Mouse (Mus musculus) liver, embryonic 14.5 days (tissue): ENCODE measurements at regions not wholly inside any gene's neighbourhood (a gene's known extent, or its start where the extent isn't known, plus 50 kb on each side); places are given as distances from the start of the nearest gene placed in this dataset.

ENCODE experiments used
- ATAC-seq: fragments of 200-750 bp; cut with Nextera tagmentation; 2 replicates; pipeline ENCODE4 v1.8.0; 2017; ENCODE audit warnings: moderate number of reproducible peaks, mild to moderate bottlenecking, moderate library complexity; ENCODE audit not compliant: insufficient read depth
- DNase-seq, 3 experiments: peaks; one replicate each; pipeline ENCODE4 v3.0.0-alpha.2; 2012 to 2013; ENCODE audit warnings: low read depth in 3 of 3, low spot score in 3 of 3
- H3K27ac ChIP-seq: fragments of 300-500 bp; sonication (generic); 2 replicates; pipeline ENCODE4 v1.5.1; 2014; ENCODE audit warnings: moderate library complexity, mild to moderate bottlenecking, control low read depth, inconsistent platforms
- H3K27me3 ChIP-seq: fragments of 300-500 bp; sonication (generic); 2 replicates; pipeline ENCODE4 v1.6.1; 2014; ENCODE audit warnings: mild to moderate bottlenecking, low read length, moderate library complexity; ENCODE audit not compliant: control insufficient read depth, insufficient read depth
- H3K36me3 ChIP-seq: fragments of 300-500 bp; sonication (generic); replicated peaks from 2 replicates; pipeline ENCODE4 v1.6.1; 2014; ENCODE audit warnings: low read depth; ENCODE audit not compliant: control insufficient read depth, insufficient read depth
- H3K4me1 ChIP-seq, 2 experiments: fragments of 200-500 bp in 1 of 2; fragments of 300-500 bp in 1 of 2; sonication (generic) in 1 of 2; replicated peaks; 2 replicates each; pipeline ENCODE4 v1.6.1; 2012 to 2014; ENCODE audit warnings: antibody characterized with exemption in 1 of 2, inconsistent platforms in 1 of 2, low read length in 1 of 2; ENCODE audit not compliant: control insufficient read depth in 2 of 2, insufficient read depth in 2 of 2
- H3K4me2 ChIP-seq: fragments of 300-500 bp; sonication (generic); 2 replicates; pipeline ENCODE4 v1.6.1; 2014; ENCODE audit warnings: low read depth, mild to moderate bottlenecking, control low read depth, moderate library complexity
- H3K4me3 ChIP-seq, 2 experiments: fragments of 200-500 bp in 1 of 2; fragments of 300-500 bp in 1 of 2; sonication (generic) in 1 of 2; 2 replicates each; pipeline ENCODE4 v1.5.1; 2012 to 2014; ENCODE audit warnings: low read depth in 2 of 2, low read length in 2 of 2, mild to moderate bottlenecking in 2 of 2, control low read depth in 1 of 2, inconsistent platforms in 1 of 2, moderate library complexity in 1 of 2; ENCODE audit not compliant: insufficient read depth in 1 of 2
- H3K9ac ChIP-seq: fragments of 300-500 bp; sonication (generic); replicated peaks from 2 replicates; pipeline ENCODE4 v1.6.1; 2014; ENCODE audit warnings: mild to moderate bottlenecking, control low read depth, moderate library complexity
- H3K9me3 ChIP-seq: fragments of 300-500 bp; sonication (generic); 2 replicates; pipeline ENCODE4 v1.6.1; 2016; ENCODE audit warnings: low read length, mixed read lengths; ENCODE audit not compliant: control insufficient read depth
- CTCF ChIP-seq: IDR thresholded peaks from 2 replicates; pipeline ENCODE4 v1.5.1; 2016; ENCODE audit warnings: antibody characterized with exemption, low read depth, control low read depth
- EP300 ChIP-seq: IDR thresholded peaks from 2 replicates; pipeline ENCODE4 v1.6.1; 2016; ENCODE audit warnings: antibody characterized with exemption, low read depth
- WGBS: fragments of 180-500 bp; shearing (Covaris S2); extraction: QIAGEN DNeasy Blood & Tissue Kit; methylation state at CpG from one replicate; pipeline ENCODE4 v1.1.7; 2014; ENCODE audit not compliant: insufficient replicate concordance; 5-methylcytosine and 5-hydroxymethylcytosine counted together

DNA sequence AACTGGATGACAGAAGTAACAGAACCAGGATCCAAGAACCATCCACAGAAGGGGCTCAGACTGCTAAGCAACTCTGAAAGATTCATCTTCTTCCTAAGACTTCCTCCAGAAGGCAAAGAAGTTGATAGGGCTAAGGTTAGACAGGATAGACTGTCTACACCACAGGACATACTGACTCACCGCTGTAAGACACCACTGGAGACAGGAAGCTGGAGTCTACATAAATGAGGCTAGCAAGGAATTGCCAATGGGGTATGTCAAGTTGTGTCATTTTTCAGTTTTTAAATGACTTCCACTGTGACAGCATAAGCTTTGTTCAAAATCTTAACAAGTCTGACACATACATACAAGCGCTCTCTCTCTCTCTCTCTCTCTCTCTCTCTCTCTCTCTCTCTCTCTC is 645.4 kb upstream of the Gm10131 start:
- Histone ChIP-seq H3K4me2 (no peak overlapping the region), H3K9ac (no peak overlapping the region)
- TF ChIP-seq EP300 (no peak), CTCF (no peak)

DNA sequence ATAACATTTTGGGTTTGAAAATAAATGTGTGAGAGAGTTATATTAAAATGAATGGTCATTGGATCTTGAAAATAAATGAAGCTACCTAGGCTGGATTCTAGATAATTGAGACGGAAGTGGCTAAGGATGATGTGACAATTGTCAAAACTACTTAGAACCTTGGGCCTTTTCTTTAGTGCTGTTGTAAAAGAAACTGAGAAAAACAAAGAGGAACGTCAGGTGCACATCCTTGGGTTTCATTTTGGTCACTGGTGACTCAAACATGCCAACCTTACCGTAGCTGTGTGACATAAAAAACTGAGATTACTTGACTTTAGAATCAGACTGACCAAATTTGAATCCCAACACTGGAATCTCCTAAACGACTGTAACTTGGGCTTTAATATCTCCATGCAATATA is 644.6 kb upstream of the Gm10131 start:
- Histone ChIP-seq H3K27me3 (no peaks in the 10 kb centered on the region), H3K9me3 (no peaks in the 10 kb centered on the region), H3K27ac (no peak overlapping the region), H3K4me3 (no peak overlapping the region), H3K9ac (no peak overlapping the region), H3K4me2 (no peak overlapping the region), H3K36me3 (no peaks in the 10 kb centered on the region), H3K4me1 (no peaks in the 10 kb centered on the region)
- no peak for TF ChIP-seq EP300
- no peak for TF ChIP-seq CTCF
- no peak for DNase-seq
- ATAC-seq, result no peak
- WGBS, result 67% methylated on average over 4 of the region's 4 CpGs

More for the DNA sequence above, 645.4 kb upstream of the Gm10131 start:
- no peaks in the 10 kb centered on the region for H3K36me3 ChIP-seq
- H3K4me3 ChIP-seq, result no peak overlapping the region
- DNase-seq, result no peak
- H3K27me3 ChIP-seq, result no peaks in the 10 kb centered on the region
- no peak for ATAC-seq
- H3K27ac ChIP-seq, result no peak overlapping the region
- 58% methylated on average over 2 of the region's 2 CpGs for WGBS
- no peaks in the 10 kb centered on the region for H3K4me1 ChIP-seq
- no peaks in the 10 kb centered on the region for H3K9me3 ChIP-seq

DNA sequence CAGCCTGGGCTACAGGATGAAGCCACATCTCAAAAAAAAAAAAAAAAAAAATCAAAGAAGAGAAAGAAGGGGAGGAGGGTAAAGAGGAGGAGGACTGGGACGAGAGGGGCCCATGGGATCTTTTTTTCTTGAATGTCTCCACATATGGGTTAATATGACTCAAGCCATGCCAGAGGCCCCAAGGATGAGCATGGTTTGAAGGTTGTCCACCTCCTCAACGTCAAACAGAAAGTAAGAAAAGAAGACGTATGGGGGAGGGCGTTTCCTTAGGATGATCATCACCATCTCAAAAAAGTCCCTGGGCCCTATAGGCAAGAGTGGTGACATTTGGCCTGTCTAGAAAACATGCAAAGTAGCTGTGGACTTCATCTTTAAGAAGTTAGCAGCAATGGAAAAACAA is 643.9 kb upstream of the Gm10131 start:
- DNase-seq, result no peak

DNA sequence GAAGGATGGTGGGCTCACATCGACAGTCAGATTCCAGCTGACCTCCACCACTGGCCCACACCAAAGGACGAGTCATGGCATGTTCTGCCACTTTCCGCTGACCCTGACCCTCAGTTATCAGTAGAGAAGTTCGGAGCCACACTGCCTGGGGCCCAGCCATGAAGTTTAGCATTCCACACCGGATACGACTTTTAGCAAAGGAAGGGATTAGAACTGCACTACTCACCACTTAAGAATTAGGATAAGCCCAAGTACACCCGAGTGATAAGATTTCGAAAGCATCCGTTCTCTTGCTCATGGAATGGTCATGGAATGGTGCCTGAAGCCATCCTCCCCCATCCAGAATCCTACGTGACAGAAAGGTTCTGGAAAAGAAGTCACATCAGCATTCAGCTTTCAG is 641.5 kb upstream of the Gm10131 start:
- WGBS, result 55% methylated on average over 10 of the region's 10 CpGs
- Histone ChIP-seq H3K4me3 (no peak overlapping the region), H3K9me3 (no peaks in the 10 kb centered on the region), H3K4me1 (no peaks in the 10 kb centered on the region), H3K4me2 (no peak overlapping the region), H3K36me3 (no peaks in the 10 kb centered on the region), H3K27ac (no peak overlapping the region), H3K27me3 (no peaks in the 10 kb centered on the region), H3K9ac (no peak overlapping the region)
- ATAC-seq (no peak), DNase-seq (no peak)
- TF ChIP-seq EP300, result no peak
- TF ChIP-seq CTCF, result no peak

More for the DNA sequence above, 643.9 kb upstream of the Gm10131 start:
- H3K9ac ChIP-seq, result no peak overlapping the region
- no peaks in the 10 kb centered on the region for H3K9me3 ChIP-seq
- H3K27me3 ChIP-seq, result no peaks in the 10 kb centered on the region
- TF ChIP-seq CTCF (no peak), EP300 (no peak)
- no peaks in the 10 kb centered on the region for H3K4me1 ChIP-seq
- no peaks in the 10 kb centered on the region for H3K36me3 ChIP-seq
- WGBS, result 58% methylated on average over 4 of the region's 4 CpGs
- no peak overlapping the region for H3K4me3 ChIP-seq
- no peak overlapping the region for H3K4me2 ChIP-seq
- ATAC-seq, result no peak
- H3K27ac ChIP-seq, result no peak overlapping the region

DNA sequence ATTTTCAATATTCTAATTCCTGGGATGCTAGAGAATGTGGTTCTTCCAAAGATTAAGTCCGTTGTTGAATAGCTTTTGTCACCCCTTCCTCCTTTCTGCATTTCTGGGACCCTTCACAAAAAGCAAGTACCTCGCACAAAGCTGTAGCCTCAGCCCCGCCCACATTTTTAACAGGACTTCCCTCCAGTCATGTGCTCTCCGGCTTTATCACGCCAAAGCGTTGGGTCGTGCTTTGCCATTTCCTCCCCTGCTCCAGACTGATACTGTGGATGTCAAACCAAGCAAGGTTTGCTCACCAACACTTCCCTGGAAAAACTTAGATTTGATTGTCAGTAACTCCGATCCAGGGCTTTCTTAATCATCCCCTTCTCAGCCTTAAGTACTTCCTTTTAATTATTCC is 637.0 kb upstream of the Gm10131 start:
- Histone ChIP-seq H3K36me3 (no peaks in the 10 kb centered on the region), H3K27ac (no peak overlapping the region), H3K9ac (no peak overlapping the region), H3K9me3 (no peaks in the 10 kb centered on the region), H3K27me3 (no peaks in the 10 kb centered on the region), H3K4me2 (no peak overlapping the region), H3K4me1 (no peaks in the 10 kb centered on the region), H3K4me3 (no peak overlapping the region)
- 42% methylated on average over 8 of the region's 8 CpGs for WGBS
- TF ChIP-seq EP300 (no peak), CTCF (no peak)
- DNase-seq, result no peak
- no peak for ATAC-seq
